Mouse (Mus musculus) left cerebral cortex, postnatal 10 days (tissue): ENCODE data around the gene Runx3. TPM values are rescaled to one million over a fixed set of nuclear protein-coding genes. Genes with fewer than 3 reads are reported as not detected.

ENCODE experiments used
- DNase-seq, 2 experiments: peaks; one replicate each; pipeline ENCODE4 v3.0.0; 2021 to 2022; ENCODE audit warnings: low spot score in 2 of 2, mixed read lengths in 1 of 2; ENCODE audit errors: extremely low spot score in 1 of 2
- intact Hi-C: fragments of 180-260 bp; cut with DNase I; formaldehyde crosslinking; loops from one replicate; pipeline ENCODE4 v1.15.1; 2025
- total RNA-seq, 2 experiments: library from RNA; stranded (reverse); gene quantifications; 2 replicates each; pipeline ENCODE4 v1.2.3; 2021

Runx3 gene
- total RNA-seq, 2 experiments from 2014 or later = not detected

DNA sequence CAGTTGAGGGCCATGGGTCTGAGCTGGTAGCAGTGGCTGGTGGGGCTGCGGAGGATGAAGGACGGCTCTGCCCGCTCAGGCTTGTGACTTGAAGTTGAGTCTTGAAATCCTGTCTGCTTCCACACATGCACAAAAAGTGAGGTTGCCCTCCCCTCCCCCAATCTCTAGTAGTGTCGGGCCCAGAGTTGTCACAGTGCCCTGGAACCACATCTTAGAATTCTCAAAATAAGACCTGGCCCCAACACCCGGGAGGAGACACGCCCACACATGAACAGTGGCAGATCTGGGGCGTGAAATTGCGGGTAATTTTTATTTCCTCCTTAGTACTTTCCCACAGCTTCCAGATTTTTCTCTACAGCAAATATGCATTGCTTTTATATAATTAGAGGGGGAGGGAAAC is 77.4 kb downstream of the Runx3 start:
- intact Hi-C loops = no loop called here
- DNase-seq = no peak

DNA sequence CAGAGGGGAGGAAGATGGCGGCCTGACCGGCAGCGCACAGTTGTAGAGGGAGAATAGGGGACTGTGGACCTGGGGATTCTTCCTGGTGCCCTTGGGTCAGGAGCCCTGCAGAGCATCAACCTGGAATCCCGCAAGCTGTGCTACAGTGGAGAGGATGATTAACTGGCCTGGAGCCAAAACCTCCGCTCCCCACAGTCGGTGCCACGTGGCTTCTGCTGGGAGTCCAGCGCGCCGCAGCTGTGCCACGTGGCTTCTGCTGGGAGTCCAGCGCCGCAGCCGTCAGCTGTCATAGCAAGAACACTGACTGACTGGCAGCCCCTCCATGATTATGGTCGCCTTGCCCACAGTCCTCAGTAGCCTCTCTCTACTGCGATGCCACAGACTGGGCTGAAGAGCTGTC is 81.3 kb downstream of the Runx3 start:
- intact Hi-C loops = no loop called here

GRCm38 (mm10) chr4:135203279-135203678 is 82.8 kb downstream of the Runx3 start:
- intact Hi-C loops = no loop called here
- no peak for DNase-seq

More for the DNA sequence above, 81.3 kb downstream of the Runx3 start:
- DNase-seq = no peak

DNA sequence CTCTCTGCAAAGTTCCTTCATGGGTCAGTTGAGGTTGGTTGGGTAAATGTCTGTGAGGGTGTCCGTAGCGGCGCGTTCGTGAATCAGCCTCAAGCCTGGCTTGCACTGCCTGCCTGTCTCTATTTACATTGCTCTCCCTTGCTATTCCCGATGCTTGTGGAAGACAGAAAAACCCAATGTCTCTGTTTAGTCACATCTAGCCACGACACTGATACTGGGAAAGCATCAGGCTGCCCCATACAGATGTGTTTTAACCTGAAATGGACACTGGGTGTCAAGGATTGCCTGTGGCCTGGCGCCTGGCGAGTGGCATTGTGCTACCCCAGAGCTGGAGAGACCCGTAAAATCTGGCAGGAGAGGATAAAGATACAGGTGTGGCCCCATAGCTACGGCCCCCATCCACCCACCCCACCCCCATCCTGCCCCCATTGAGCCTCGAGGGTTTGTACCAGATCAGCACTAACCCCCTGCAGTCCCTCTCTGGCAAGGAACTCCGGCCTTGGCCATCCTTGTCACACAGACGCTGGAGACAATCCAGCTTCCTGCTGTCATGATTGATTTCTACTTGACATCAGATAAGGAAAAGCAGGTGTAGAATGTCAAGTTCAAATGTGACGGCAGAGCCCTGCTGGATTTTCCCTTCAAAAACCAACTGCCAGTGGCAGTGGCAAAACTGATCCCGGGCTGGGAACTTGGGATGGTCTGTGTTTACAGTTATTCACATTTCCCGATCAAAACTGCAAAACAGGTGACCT is 83.5 kb downstream of the Runx3 start:
- no peak for DNase-seq
- intact Hi-C loops = no loop called here

DNA sequence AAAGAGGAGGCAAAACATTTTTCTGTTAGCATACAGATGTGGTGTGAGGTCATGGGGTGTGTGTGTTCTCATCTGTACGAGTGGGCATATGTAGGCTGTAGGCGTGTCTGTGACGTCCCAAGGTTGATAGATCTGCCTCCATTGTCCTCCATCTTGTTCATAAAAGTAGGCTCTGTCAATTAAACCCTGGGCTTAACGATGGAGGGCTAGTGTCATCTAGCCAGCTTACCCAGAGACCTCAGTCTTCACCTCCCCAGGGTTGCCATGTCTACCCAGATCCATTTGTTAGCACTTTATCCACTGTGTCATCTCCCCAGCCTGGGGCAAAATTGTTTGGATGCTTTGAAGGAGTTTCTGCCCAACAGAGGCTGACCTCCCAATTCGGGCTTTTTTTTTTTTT is 84.2 kb downstream of the Runx3 start:
- intact Hi-C loops = no loop called here

DNA sequence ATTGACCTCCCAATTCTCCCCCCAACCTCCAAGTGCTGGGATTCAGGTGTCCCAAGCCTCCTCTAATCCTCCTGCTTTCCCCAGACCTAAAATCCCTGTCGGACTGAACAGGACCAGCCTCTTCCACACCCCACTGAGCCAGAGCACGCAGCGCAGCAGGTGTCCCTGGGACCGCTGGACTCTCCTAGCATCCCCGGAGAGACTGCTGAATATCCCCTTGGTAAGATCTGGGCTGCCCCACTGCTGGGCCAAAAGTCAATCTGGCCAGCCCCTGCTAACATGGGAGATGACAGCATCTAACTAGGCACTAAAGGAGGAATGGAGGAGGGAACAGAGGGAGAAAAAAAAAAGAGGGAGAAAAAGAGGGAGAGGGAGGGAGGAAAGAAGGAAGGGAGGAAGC is 84.8 kb downstream of the Runx3 start:
- intact Hi-C loops = no loop called here
- no peak for DNase-seq

More for the DNA sequence above, 84.2 kb downstream of the Runx3 start:
- DNase-seq = no peak

DNA sequence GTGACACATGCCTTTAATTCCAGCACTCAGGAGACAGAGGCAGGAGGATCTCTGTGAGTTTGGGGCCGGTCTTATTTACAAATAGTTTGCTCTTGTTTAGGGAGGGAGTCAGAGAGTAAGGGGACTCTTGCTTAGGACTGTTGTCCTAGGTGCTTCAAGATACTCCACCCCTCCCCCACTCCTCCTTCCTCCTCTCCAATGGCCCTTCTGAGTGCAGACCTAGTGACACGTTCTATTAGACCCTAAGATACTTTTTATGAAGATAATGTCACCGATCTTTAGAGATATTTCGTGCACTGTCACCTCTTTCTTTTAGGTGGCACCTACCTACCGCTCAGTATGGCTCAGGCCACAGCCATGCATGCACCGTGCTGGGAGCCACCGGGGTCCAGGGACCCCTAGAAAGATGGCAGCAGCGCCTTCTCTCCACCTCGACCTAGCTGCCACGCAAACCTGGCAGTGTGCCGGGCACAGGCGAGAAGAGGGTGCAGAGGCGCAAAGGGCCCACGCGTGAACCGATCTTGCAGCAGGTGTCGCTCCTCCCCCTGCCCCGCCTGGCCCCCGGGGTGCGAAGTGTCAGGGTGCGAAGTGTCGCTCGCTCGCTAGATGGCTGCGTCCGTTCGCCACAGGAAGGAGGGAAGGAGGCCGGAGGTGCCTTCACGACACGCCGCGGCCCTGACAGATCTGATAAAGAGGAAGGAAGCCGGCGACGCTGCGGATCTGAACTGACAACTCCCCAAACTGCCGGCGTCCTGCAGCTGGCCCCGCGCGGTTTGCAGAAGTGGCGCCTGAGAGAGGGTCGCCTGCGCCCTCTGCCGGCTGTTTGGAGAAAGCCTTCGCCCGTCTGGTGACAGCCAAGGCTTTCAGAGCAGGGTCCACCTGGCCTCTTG is 85.5 kb downstream of the Runx3 start:
- peak; percentile 76 to 91 for DNase-seq
- intact Hi-C loops = loop anchor here (2.0 kb wide), 1 partner anchor 261 kb away; no protein-coding TSS in a partner anchor

- intact Hi-C loops = no loop called here
- DNase-seq = no peak
These were observed 89.4 kb downstream of the Runx3 start for GRCm38 (mm10) chr4:135209846-135210245.

DNA sequence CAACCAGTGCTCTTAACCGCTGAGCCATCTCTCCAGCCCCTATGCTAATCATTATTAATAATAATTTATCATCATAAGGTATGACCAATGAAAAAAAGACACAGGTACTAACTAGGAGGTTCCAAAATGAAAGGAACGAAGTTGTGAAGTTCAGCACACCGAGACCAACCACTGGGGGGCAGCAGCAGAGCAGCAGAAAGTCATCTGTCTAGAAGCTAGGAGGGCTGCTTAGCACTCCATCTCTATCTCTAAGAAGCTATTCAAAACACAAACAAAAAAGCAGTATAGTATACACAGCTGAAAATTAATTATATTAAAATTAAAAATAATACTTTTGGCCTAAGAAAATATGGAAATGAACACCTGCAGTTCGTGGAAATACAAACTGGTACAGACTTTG is 99.2 kb downstream of the Runx3 start:
- intact Hi-C loops = loop anchor here (2.0 to 5.0 kb wide), 2 partner anchors 48 to 99 kb away; no protein-coding TSS in a partner anchor
- peak; percentile 62 to 83 for DNase-seq

DNA sequence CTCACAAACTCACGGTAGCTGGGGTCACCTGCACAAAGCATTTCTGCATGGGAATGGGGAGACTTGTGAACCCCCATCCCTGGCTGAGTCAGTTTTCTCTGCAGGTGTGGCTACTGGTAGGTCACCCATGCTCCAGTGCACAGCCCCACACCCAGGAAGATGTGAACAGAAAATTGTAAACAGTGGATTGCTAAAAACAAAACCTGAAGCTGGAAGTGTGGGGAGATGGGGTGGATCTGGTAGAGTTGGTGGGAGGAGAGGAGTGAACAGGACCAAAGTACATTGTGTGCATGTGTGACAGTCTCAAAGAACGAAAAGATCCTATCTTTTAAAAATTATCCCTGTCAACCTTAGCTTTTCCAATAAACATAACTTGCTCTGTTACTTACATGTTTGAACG is 100.2 kb downstream of the Runx3 start:
- intact Hi-C loops = loop anchor here (5.0 kb wide), 1 partner anchor 47 kb away; no protein-coding TSS in a partner anchor
- no peak for DNase-seq

- intact Hi-C loops = loop anchor here (5.0 kb wide), 1 partner anchor 45 kb away; no protein-coding TSS in a partner anchor
- DNase-seq = no peak
These were observed 101.4 kb downstream of the Runx3 start for GRCm38 (mm10) chr4:135221632-135222407.

DNA sequence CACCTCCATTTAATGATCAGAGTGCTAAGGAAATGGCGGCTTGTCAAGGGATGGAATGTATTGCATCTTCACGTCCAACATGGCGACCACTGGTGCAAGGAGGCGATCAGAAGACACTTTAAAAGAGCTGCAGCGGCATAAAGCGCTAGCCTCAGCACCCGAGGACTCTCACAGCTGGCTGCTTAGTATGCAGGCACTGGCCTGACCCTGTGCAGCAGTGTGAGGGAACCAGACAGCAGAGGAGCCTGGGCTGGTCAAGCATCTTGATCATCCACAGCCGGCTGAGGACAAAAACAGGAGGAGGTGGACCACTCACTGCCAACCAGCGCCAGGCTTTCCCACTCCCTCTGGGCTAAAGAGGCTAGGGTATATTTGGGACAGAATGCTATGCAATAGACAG is 103.4 kb downstream of the Runx3 start:
- no peak for DNase-seq
- intact Hi-C loops = loop anchor here (5.0 kb wide), 1 partner anchor 43 kb away; no protein-coding TSS in a partner anchor

GRCm38 (mm10) chr4:135226008-135226667 is 105.7 kb downstream of the Runx3 start:
- intact Hi-C loops = no loop called here
- no peak for DNase-seq

Other genes with a start within 250 kb of the Runx3 start
- gene Tmem50a, start 205.6 kb upstream of the Runx3 start, total RNA-seq = 100 to 1,000 TPM; 128 to 133 TPM
- 100 to 1,000 TPM; 256 to 271 TPM for gene Rsrp1, start 197.1 kb upstream of the Runx3 start, total RNA-seq
- gene Syf2, start 189.8 kb upstream of the Runx3 start, total RNA-seq = 10 to 100 TPM; 34.5 to 39.6 TPM
- 10 to 100 TPM; 27.1 to 27.6 TPM for gene Clic4, start 152.2 kb downstream of the Runx3 start, total RNA-seq
- gene Srrm1, start 232.7 kb downstream of the Runx3 start, total RNA-seq = 100 to 1,000 TPM; 133 to 134 TPM